Mouse (Mus musculus): Measurements from ENCODE around the gene Tdrd12. TPM values are rescaled to one million over a fixed set of nuclear protein-coding genes. Genes with fewer than 3 reads are reported as not detected.
A peak's percentile ranks its signal among the peaks of the same experiment; 100 is the strongest.
"Not testable (repeated sequence)": the region's sequence is repeated elsewhere in the genome, so short reads cannot be mapped to it uniquely, and the experiment has no call there.

Gene Tdrd12
- total RNA-seq, 1 experiment from 2014 or later = not detected

DNA sequence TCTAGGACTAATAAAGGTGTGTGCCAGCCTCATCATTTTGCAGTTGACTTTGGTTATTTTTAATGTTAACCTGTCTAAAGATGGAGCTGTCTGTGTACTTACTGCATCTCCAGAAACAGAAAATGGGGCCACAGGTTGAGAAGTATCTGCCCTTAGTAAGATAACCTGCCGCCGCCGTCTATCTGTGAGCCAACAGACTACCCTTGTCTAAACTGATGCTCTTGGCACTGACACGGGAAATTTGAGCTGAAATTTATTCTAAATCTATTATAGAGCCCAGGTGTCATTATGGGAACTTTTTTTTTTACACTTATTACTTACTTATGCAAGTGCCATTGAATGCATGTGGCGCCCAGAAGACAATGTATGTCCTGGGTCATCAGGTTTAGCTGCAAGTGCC is 19.4 kb upstream of the Tdrd12 start:
- ATAC-seq (replicated peaks; ENCODE audit: insufficient number of reproducible peaks, low FRiP score, low TSS enrichment, poor library complexity, severe bottlenecking) = no peak

DNA sequence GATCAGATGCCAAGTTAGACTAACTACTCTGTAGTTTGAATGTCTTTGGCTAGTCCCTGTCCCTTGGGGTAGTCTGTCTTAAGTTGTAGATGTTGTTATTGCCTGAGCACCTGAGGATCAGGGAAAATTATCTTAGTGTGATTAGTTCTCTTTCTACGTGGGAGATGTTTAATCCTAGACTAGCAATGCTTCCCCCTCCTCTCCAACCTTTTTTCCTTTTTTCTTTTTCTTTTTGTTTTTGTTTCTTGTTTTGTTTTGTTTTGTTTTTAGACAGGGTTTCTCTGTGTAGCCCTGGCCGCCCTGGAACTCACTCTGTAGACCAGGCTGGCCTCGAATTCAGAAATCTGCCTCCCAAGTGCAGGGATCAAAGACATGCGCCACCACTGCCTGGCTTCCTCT is 18.7 kb upstream of the Tdrd12 start, which contains the start of gene Nudt19:
Gene Nudt19 (minus strand): TSS at position 100 of the 399 bp plus-strand sequence.
- no peak for ATAC-seq (replicated peaks; ENCODE audit: insufficient number of reproducible peaks, low FRiP score, low TSS enrichment, poor library complexity, severe bottlenecking)

DNA sequence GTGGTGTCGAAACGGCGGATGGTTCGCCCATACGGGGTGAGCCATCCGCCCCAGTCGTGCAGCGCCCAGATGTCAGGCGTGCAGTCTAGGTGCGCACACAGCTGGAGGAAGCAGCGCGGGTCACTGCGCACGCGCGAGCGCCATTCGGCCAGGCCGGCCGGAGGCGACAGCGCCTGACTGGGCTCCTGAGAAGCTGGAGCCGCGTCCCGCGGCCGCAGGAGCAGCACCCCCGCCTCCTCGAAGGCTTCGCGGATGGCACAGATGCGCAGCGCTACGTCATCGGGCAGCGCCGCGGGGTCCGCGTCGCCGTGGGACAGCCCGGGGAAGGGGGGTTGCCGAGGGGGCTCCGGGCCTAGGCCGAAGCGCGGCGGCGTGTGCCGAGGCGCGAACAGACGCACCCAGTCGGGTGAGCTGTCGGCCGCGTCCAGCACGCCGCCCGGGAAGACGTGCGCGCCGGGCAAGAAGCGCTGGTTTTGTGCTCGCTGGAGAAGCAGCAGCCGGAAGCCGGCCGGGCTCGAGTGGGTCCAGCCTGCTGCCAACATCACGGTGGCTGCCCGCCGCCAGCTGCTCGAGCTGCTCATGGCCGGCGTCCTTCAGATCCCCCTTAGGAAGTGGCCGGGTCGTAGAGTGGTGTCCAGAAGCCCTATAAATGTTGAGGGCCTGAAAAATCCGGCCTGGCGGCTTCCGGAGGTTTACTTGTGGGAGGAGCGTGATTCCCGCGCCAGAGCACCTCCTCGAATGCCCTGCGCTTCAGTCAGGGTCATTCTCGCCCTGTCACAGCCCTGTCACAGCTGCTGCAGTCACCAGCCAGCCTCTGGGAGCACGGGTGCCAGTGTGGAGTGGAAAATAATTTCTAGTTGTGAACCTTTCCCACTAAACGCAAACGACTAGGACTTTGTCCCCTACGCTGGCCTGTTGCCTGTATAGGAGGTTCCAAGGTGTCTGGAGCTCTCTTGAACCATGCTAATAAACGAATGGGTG is 18.0 kb upstream of the Tdrd12 start:
- peak; percentile 65 for ATAC-seq (replicated peaks; ENCODE audit: insufficient number of reproducible peaks, low FRiP score, low TSS enrichment, poor library complexity, severe bottlenecking)

DNA sequence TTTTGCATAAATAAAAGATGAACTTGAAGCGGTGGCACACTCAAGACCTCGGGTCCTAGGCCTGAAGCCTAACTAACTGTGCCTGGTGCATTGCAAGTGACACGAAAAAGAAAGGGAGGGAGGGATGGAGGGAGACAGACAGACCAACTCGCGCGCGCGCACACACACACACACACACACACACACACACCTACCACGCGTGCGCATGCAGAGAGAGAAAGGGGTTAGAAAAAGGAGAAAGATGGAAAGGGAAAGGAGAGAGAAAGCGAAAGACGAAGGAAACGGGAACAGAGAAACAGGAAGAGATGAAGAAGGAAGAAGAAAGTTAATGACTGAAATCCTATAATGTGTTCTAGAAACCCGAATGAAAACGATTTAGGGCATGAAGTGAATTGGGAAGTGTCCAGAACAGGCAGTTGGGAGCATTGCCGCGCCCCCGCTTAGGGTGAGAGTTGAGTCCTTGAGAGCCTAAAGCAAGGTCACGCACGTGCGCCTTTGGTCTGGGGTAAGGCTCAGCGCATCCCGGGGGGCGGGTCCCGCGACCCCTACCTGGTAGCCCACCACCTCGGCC is 17.1 kb upstream of the Tdrd12 start:
- peak; percentile 7; the same call in 1 of the 2 replicates for ATAC-seq (replicated peaks; ENCODE audit: insufficient number of reproducible peaks, low FRiP score, low TSS enrichment, poor library complexity, severe bottlenecking)

DNA sequence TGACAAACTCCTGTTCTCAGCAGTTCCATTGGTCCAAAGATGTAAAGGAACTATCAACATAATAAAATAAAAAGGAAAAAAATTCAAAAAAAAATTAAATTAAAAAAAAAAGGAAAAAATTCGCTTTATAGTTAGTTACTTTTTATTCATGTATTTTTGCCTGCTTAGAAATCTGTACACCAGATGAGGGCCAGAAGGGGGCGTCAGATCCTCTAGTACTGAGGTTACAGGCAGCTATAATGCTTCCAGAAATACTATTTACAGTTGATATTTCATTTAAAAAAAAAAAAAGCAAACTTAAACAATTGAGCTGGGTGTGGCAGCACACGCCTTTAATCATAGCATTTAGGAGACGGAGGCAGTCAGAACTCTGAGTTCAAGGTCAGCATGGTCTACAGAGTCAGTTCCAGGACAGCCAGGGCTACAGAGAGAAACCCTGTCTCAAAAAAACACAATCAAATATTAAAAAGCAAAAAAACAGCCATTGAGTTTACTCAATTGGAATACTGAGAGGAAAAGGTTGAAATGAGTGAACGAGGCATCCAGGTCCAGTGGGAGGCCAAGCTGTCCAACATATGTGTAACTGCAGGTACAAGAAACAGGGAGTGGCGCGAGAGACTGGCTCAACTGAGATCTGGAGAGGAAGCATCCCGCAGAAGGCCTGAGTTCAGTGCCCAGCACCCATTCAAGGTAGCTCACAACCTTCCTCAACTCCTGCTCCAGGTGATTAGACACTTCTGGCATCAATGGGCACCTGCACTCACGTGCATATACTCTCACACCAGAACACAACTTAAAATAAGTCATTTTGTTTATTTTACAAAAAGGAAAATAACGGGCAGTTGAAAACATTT is 16.4 kb upstream of the Tdrd12 start:
- no peak for ATAC-seq (replicated peaks; ENCODE audit: insufficient number of reproducible peaks, low FRiP score, low TSS enrichment, poor library complexity, severe bottlenecking)

DNA sequence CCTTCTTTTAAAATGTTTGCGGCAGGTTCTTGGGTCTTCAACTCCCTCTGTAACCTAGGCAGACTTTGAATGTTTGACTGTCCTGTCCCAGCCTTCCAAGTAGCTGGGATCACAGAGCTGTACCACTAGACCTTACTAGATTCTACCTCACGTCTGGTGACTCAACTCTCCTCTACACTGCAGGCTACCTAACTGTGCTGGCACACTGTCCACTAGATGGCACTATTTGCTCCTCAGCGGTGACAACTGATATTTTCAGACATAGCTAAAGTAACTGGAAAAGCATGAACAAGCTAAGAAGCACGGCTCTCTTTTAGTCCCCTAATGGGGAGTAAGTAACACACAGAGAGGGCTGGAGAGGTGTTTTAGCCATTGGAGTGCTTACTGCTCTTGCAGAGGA is 8.3 kb upstream of the Tdrd12 start:
- peak; percentile 69; the same call in 1 of the 2 replicates for ATAC-seq (replicated peaks; ENCODE audit: insufficient number of reproducible peaks, low FRiP score, low TSS enrichment, poor library complexity, severe bottlenecking)

DNA sequence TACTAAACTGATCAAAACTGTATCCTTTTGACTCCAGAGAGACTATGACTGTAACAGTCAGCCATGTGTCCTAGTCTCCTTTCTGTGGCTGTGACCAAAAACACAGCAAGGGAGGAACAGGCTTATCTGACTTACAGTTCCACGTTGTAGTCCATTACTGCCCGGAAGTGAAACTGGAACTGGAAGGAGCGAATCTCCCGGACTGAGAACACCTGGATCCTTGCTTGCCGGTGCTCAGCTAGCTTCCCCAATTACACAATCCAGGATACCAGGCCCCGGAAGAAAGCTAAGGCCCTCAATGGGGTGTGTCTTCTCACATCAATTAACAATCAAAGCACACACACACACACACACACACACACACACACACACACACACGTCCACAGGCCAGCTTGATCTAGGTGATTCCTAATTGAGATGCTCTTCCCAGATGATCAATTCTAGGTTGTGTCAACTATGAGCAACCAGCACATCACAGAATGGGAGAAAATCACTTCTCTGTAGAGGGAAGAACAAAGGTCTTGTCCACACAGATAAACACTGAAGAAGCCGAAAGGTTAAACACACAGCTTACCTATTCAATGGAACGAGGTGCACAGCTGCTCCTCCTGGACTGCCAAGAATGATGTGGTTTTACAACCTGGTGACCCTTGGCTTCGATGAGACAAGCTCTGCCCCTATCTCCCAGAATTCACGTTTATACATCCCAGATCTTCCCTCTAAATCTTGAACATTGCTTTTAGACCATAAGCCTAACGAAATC is 1.6 kb downstream of the Tdrd12 start:
- ATAC-seq (replicated peaks; ENCODE audit: insufficient number of reproducible peaks, low FRiP score, low TSS enrichment, poor library complexity, severe bottlenecking) = no peak

DNA sequence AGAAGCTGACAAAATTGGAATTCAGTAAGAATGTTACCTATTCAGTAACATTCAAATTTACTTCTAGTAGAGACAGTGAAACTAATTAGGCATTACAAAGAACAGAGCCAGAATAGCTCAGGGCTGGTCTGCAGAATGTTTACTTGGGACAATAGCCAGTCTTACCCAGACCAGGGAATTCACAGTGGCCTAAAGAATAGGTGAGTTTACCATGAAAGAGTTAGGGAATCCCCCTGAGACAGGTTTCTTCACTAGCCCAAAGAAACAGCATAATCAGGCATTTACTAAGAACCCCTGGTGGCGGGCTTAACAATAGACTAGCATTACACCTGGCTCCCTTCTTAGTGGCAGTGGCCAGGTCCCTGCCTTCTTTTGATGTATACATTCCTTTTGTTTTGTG is 7.0 kb downstream of the Tdrd12 start:
- ATAC-seq (replicated peaks; ENCODE audit: insufficient number of reproducible peaks, low FRiP score, low TSS enrichment, poor library complexity, severe bottlenecking) = not testable (repeated sequence)

DNA sequence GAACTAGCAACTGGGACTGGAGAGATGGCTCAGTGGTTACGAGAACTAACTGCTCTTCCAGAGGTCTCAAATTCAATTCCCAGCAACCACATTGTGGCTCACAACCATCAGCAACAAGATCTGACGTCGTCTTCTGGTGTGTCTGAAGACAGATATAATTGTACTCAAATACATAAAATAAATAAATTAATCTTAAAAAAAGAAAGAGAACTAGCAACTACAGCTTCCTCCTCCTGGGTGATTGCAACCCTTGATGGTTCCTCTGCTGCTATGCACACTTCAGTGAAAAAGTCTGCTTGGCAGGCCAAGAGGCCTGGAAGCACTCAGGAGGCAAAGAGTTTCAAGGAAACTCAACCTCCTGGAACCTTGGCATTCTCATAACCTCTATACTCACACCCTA is 7.5 kb downstream of the Tdrd12 start:
- ATAC-seq (replicated peaks; ENCODE audit: insufficient number of reproducible peaks, low FRiP score, low TSS enrichment, poor library complexity, severe bottlenecking) = no peak

DNA sequence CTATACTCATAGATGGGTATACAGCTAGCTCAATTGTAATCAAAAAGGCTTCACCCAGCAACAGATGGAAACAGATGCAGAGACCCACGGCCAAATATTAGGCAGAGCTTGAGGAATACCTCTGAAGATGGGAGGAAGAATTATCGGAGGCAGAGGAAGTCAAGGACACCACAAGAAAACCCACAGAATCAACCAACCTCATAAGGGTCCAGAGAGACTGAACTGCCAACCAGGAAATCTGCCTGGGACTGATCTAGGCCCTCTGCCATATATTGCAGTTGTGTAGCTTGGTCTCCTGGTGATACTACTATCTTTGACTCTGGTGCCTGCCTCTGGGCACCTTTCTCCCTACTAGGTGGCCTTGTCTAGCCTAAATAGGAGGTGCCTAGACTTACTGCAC is 10.8 kb downstream of the Tdrd12 start:
- ATAC-seq (replicated peaks; ENCODE audit: insufficient number of reproducible peaks, low FRiP score, low TSS enrichment, poor library complexity, severe bottlenecking) = no peak

DNA sequence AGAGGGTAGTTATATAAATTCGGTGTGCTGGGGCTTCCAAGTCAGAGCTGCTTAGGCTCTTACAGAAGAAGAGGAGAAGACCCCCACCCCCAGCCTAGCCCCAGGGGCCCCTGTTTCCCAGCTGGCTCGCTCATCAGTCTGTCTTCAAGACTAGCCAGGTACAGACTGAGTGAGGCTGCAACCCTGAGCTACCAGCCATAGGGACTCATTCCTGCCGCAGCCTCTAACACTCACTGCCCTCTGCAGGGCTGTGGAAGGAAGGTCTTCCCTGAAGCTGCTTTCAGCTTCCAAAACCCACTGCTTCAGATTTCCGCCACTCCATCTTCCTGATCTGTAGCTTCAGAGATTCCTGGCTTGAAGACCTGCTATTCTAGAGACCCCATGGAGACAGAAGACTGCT is 35.5 kb downstream of the Tdrd12 start:
- ATAC-seq (replicated peaks; ENCODE audit: insufficient number of reproducible peaks, low FRiP score, low TSS enrichment, poor library complexity, severe bottlenecking) = no peak

DNA sequence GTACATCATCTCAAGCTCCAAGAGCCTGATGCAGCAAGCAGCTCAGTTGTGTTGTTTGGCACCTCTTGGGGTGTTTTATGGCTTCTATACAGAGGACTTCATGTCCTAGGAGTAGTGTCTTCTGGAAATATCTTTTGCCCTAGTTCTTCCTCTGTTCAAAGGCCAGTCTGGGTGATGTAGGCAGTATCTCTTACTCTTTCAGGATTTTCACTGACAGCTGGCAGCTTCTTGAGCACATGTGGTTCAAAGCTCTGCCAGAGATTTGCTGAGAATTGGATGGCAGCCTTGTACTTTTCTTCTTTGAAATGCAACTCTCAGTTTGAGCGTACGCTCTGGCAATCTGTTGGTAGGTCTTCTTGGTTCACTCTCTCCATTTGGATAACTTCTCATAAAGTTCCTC is 40.0 kb downstream of the Tdrd12 start:
- ATAC-seq (replicated peaks; ENCODE audit: insufficient number of reproducible peaks, low FRiP score, low TSS enrichment, poor library complexity, severe bottlenecking) = no peak

DNA sequence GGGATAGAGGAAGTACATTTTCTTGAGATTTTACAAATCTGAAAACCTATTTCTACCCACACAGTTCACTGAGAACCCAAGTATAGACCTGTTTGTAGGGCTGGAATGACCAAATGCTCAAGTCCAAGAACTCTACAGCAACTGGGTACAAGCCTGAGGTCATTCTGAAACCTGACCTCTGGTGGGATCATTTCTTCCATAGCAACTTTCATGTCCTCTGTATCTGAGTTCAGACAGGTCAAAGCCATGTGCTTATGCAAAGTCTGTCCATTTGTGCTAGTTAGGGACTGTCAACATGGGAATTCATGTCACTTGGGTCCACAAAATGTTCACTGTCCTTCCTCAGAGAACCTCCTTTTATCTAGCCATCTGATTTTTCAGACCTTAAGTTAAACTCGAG is 46.5 kb downstream of the Tdrd12 start:
- no peak for ATAC-seq (replicated peaks; ENCODE audit: insufficient number of reproducible peaks, low FRiP score, low TSS enrichment, poor library complexity, severe bottlenecking)

DNA sequence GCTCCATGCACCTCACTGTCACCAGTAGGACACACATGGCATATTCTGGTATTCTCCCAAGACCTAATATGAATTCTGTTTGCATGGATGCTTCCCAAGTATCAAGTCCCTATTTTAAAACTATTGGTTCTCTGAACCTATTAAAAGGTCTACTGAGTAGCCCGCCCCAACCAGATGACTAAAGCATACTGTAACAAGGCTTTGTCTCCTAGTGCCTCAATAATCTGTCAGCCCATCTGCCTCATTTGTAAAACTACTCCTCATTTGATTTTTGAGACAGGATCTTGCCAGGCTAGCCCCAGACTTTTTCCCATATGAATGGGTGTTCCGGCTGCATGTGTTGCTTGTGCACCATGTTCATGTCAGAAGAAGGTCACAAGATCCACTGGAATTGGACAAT is 47.4 kb downstream of the Tdrd12 start:
- ATAC-seq (replicated peaks; ENCODE audit: insufficient number of reproducible peaks, low FRiP score, low TSS enrichment, poor library complexity, severe bottlenecking) = no peak

DNA sequence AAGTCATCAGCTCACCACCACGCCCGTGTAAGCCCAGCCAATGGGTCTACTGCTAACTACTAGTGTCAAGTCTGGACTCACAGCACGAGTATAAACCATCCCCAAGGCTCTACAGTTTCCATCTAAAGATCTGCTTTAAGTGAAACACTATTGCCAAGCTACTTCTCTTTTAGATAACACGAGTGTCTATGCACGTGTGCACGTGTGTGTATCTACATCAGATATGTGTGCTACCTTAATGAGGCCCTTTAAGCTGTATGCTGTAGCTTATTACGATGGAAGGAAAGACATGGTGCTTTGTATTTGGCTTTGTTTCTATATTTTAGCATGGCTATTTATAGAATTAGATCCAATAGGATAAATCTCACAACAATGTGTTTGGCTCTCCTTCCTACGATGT is 51.0 kb downstream of the Tdrd12 start:
- no peak for ATAC-seq (replicated peaks; ENCODE audit: insufficient number of reproducible peaks, low FRiP score, low TSS enrichment, poor library complexity, severe bottlenecking)

DNA sequence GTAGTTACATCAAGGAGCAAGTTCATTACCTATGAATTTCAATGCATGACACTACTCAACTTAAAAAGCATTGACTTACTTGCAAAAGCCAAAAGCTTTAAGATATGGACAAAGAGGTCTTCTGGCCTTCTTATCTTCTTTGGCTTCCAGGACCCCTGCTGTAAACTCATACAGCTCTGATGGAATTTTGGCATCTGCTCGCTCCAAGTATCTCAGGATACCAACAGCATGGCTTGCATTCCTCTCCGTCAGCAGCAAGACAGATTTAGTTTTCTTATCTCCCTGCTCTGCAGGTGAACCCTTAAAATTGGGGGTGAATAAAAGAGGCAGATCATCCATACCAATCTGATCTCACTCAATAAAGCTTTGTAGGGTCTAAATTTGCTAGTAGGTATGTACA is 52.4 kb downstream of the Tdrd12 start:
- ATAC-seq (replicated peaks; ENCODE audit: insufficient number of reproducible peaks, low FRiP score, low TSS enrichment, poor library complexity, severe bottlenecking) = no peak

DNA sequence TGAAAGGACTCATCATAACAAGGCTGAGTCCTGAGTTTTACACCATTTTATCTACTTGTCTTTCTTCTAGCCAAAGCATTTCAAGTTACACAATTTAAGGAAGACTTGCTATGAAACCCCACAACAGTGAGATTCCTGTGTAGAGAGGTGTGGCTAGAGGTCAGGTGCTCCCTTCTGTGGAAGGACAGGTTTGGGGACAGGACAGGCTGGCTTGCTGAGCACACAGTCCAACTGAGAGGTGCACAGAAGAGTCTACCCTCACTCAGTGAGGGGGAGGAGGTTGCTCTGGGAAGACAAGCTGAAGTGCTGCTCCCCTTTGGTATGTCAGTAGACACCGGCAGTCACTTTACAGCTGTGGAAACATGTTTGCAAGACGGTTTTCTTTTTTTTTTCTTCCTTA is 61.1 kb downstream of the Tdrd12 start:
- no peak for ATAC-seq (replicated peaks; ENCODE audit: insufficient number of reproducible peaks, low FRiP score, low TSS enrichment, poor library complexity, severe bottlenecking)

DNA sequence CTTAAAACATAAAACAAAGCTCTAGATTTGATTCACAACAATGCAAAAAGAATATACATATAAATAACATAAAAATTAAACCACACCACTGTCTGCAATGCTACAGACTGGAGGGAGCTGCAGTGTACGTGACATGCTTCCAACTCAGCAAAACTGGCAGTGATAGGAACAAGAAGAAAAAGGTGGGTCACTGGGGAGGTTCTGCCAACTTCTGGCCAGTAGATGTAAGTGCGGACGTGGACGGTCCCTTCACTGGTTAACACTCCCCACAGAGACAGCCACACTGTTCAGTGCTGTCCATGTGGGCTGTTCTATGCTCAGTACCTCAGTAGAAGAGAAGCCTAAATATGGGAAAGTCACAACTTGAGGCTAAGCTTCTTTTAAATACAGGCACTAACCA is 66.8 kb downstream of the Tdrd12 start:
- no peak for ATAC-seq (replicated peaks; ENCODE audit: insufficient number of reproducible peaks, low FRiP score, low TSS enrichment, poor library complexity, severe bottlenecking)

DNA sequence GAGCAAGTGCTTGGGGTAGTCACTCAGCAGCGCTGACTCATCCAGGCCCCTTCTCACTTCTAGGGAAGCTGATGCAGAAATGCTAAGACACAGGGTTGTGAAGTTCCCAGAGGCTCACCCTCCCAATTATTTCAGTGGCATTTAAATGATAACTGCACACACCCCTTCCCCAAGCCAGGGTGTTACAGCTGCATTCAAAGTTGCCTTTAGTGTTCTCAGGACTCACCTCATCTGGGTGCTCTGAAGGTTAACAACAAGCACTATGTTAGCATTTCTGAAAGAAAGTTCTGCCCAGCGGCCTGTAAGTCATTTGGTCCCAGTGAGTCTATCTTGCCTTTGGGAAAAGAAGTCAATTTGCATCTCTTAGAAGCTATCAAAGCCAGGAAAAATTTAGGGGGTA is 69.7 kb downstream of the Tdrd12 start:
- ATAC-seq (replicated peaks; ENCODE audit: insufficient number of reproducible peaks, low FRiP score, low TSS enrichment, poor library complexity, severe bottlenecking) = no peak

All from monocyte, adult 5-6 weeks (primary cell).